Mouse (Mus musculus) hindbrain, embryonic 14.5 days (tissue): ENCODE measurements around the gene Agbl1. TPM values are rescaled to one million over a fixed set of nuclear protein-coding genes. Genes with fewer than 3 reads are reported as not detected.

Experiments used
- ATAC-seq: fragments of 200-750 bp; cut with Nextera tagmentation; 2 replicates; pipeline ENCODE4 v1.8.0; 2017; ENCODE audit warnings: moderate number of reproducible peaks, mild to moderate bottlenecking, moderate TSS enrichment, moderate library complexity; ENCODE audit not compliant: low FRiP score
- DNase-seq: peaks from one replicate; pipeline ENCODE4 v3.0.0-alpha.2; 2015; ENCODE audit warnings: low spot score
- H3K27ac ChIP-seq: fragments of 300-500 bp; sonication (generic); 2 replicates; pipeline ENCODE4 v1.5.1; 2014; ENCODE audit warnings: mild to moderate bottlenecking, moderate library complexity
- H3K27me3 ChIP-seq: fragments of 300-500 bp; sonication (generic); 2 replicates; pipeline ENCODE4 v1.6.1; 2014; ENCODE audit warnings: mild to moderate bottlenecking, low read length, mixed read lengths; ENCODE audit not compliant: control insufficient read depth, insufficient read depth
- H3K36me3 ChIP-seq: fragments of 300-500 bp; sonication (generic); replicated peaks from 2 replicates; pipeline ENCODE4 v1.6.1; 2014; ENCODE audit not compliant: control insufficient read depth, insufficient read depth
- H3K4me1 ChIP-seq: fragments of 300-500 bp; sonication (generic); replicated peaks from 2 replicates; pipeline ENCODE4 v1.6.1; 2014; ENCODE audit warnings: antibody characterized with exemption, low read length, mixed read lengths; ENCODE audit not compliant: control insufficient read depth, insufficient read depth
- H3K4me2 ChIP-seq: fragments of 300-500 bp; sonication (generic); replicated peaks from 2 replicates; pipeline ENCODE4 v1.6.1; 2014; ENCODE audit warnings: mild to moderate bottlenecking, moderate library complexity
- H3K4me3 ChIP-seq: fragments of 300-500 bp; sonication (generic); replicated peaks from 2 replicates; pipeline ENCODE4 v1.5.1; 2014; ENCODE audit warnings: mild to moderate bottlenecking, low read length
- H3K9ac ChIP-seq: fragments of 300-500 bp; sonication (generic); 2 replicates; pipeline ENCODE4 v1.6.1; 2014
- H3K9me3 ChIP-seq: fragments of 300-500 bp; sonication (generic); 2 replicates; pipeline ENCODE4 v1.6.1; 2016; ENCODE audit warnings: low read length; ENCODE audit not compliant: control insufficient read depth
- WGBS: fragments of 180-500 bp; shearing (Covaris S2); extraction: QIAGEN DNeasy Blood & Tissue Kit; methylation state at CpG from one replicate; pipeline ENCODE4 v1.1.7; 2014; 5-methylcytosine and 5-hydroxymethylcytosine counted together
- polyA plus RNA-seq: library from polyadenylated mRNA; unstranded; fragments of >200 nt; fragmentation: Nextera tagmentation; extraction: Ambion mirVana; gene quantifications from 2 replicates; pipeline ENCODE4 v1.2.1, GENCODE M21; 2014

Gene Agbl1
- polyA plus RNA-seq, 1 experiment from 2014 or later, result 0.11 TPM

- Histone ChIP-seq H3K9ac (no peak overlapping the region), H3K27ac (no peak overlapping the region), H3K4me3 (no peak overlapping the region), H3K27me3 (no peaks in the 10 kb centered on the region), H3K9me3 (no peaks in the 10 kb centered on the region), H3K4me1 (no peaks in the 10 kb centered on the region), H3K4me2 (no peak overlapping the region), H3K36me3 (no peaks in the 10 kb centered on the region)
- ATAC-seq, result no peak
- DNase-seq, result no peak
- 63% methylated on average over 2 of the region's 2 CpGs for WGBS
These were observed 560.4 kb downstream of the Agbl1 start for GRCm38 (mm10) chr7:76790041-76790440.

GRCm38 (mm10) chr7:76791247-76791646, 561.6 kb downstream of the Agbl1 start:
- no peak for DNase-seq
- ATAC-seq, result no peak

GRCm38 (mm10) chr7:76810003-76810402, 580.3 kb downstream of the Agbl1 start:
- Histone ChIP-seq H3K4me1 (no peaks in the 10 kb centered on the region), H3K27ac (no peak overlapping the region), H3K27me3 (no peaks in the 10 kb centered on the region), H3K4me2 (no peak overlapping the region), H3K9me3 (no peaks in the 10 kb centered on the region), H3K4me3 (no peak overlapping the region), H3K9ac (no peak overlapping the region), H3K36me3 (no peaks in the 10 kb centered on the region)
- WGBS, result 68% methylated on average over 3 of the region's 3 CpGs
- DNase-seq (no peak), ATAC-seq (no peak)

More at GRCm38 (mm10) chr7:76791247-76791646, 561.6 kb downstream of the Agbl1 start:
- H3K27ac ChIP-seq, result no peak overlapping the region
- H3K4me1 ChIP-seq, result no peaks in the 10 kb centered on the region
- H3K4me2 ChIP-seq, result no peak overlapping the region
- H3K27me3 ChIP-seq, result no peaks in the 10 kb centered on the region
- H3K9me3 ChIP-seq, result no peaks in the 10 kb centered on the region
- 86% methylated on average over 4 of the region's 4 CpGs for WGBS
- no peak overlapping the region for H3K9ac ChIP-seq
- H3K36me3 ChIP-seq, result no peaks in the 10 kb centered on the region
- no peak overlapping the region for H3K4me3 ChIP-seq

- Histone ChIP-seq H3K4me2 (no peak overlapping the region), H3K9ac (no peak overlapping the region), H3K9me3 (no peaks in the 10 kb centered on the region), H3K27me3 (no peaks in the 10 kb centered on the region), H3K4me3 (no peak overlapping the region), H3K27ac (no peak overlapping the region), H3K36me3 (no peaks in the 10 kb centered on the region), H3K4me1 (no peaks in the 10 kb centered on the region)
- no peak for DNase-seq
- ATAC-seq, result no peak
- 80% methylated on average over 2 of the region's 2 CpGs for WGBS
These were observed 590.9 kb downstream of the Agbl1 start for GRCm38 (mm10) chr7:76820571-76820970.

- DNase-seq, result no peak
- no peak overlapping the region for H3K27ac ChIP-seq
- 83% methylated on average over 3 of the region's 3 CpGs for WGBS
- H3K36me3 ChIP-seq, result no peaks in the 10 kb centered on the region
- no peak overlapping the region for H3K9ac ChIP-seq
- ATAC-seq, result no peak
- H3K4me1 ChIP-seq, result no peaks in the 10 kb centered on the region
- no peaks in the 10 kb centered on the region for H3K27me3 ChIP-seq
- H3K4me2 ChIP-seq, result no peak overlapping the region
- no peak overlapping the region for H3K4me3 ChIP-seq
- H3K9me3 ChIP-seq, result no peaks in the 10 kb centered on the region
These were observed 612.5 kb downstream of the Agbl1 start for GRCm38 (mm10) chr7:76842146-76842545.

GRCm38 (mm10) chr7:76889416-76890209, 659.9 kb downstream of the Agbl1 start:
- Histone ChIP-seq H3K4me1 (0 out of 2 replicates have a peak, but pooled peaks cover 2% of the 10 kb centered on the region), H3K4me2 (peak overlapping the region; percentile 57), H3K27ac (0 out of 2 replicates have a peak overlapping the region, but pooled peaks have one; percentile 11), H3K27me3 (no peaks in the 10 kb centered on the region), H3K9me3 (no peaks in the 10 kb centered on the region), H3K36me3 (no peaks in the 10 kb centered on the region), H3K4me3 (peak overlapping the region; percentile 24), H3K9ac (peak overlapping the region; percentile 53)
- peak; percentile 74 for ATAC-seq
- DNase-seq, result peak; percentile 77
- 13% methylated on average over 22 of the region's 22 CpGs for WGBS

GRCm38 (mm10) chr7:76904096-76904495, 674.4 kb downstream of the Agbl1 start:
- DNase-seq (no peak), ATAC-seq (no peak)
- H3K4me1 ChIP-seq, result no peaks in the 10 kb centered on the region
- no peak overlapping the region for H3K9ac ChIP-seq
- H3K9me3 ChIP-seq, result no peaks in the 10 kb centered on the region
- no peak overlapping the region for H3K4me3 ChIP-seq
- H3K36me3 ChIP-seq, result no peaks in the 10 kb centered on the region
- 90% methylated on average over 1 of the region's 1 CpGs for WGBS
- no peak overlapping the region for H3K27ac ChIP-seq
- no peaks in the 10 kb centered on the region for H3K27me3 ChIP-seq
- no peak overlapping the region for H3K4me2 ChIP-seq

GRCm38 (mm10) chr7:76911672-76912071, 682.0 kb downstream of the Agbl1 start:
- ATAC-seq (no peak), DNase-seq (no peak)
- no peak overlapping the region for H3K9ac ChIP-seq
- H3K4me1 ChIP-seq, result no peaks in the 10 kb centered on the region
- no peak overlapping the region for H3K4me3 ChIP-seq
- H3K9me3 ChIP-seq, result no peaks in the 10 kb centered on the region
- H3K27ac ChIP-seq, result no peak overlapping the region
- H3K36me3 ChIP-seq, result no peaks in the 10 kb centered on the region
- H3K27me3 ChIP-seq, result no peaks in the 10 kb centered on the region
- H3K4me2 ChIP-seq, result no peak overlapping the region
- WGBS, result 90% methylated on average over 5 of the region's 5 CpGs

GRCm38 (mm10) chr7:76918871-76919270, 689.2 kb downstream of the Agbl1 start:
- Histone ChIP-seq H3K9me3 (no peaks in the 10 kb centered on the region), H3K27me3 (no peaks in the 10 kb centered on the region), H3K36me3 (no peaks in the 10 kb centered on the region), H3K4me2 (no peak overlapping the region), H3K27ac (no peak overlapping the region), H3K4me1 (no peaks in the 10 kb centered on the region), H3K4me3 (no peak overlapping the region), H3K9ac (no peak overlapping the region)
- DNase-seq (no peak), ATAC-seq (no peak)
